Mouse (Mus musculus) neural tube, embryonic 14.5 days (tissue): Measurements from ENCODE around the gene Rundc3b. TPM values are rescaled to one million over a fixed set of nuclear protein-coding genes. Genes with fewer than 3 reads are reported as not detected.

Experiments
- ATAC-seq: fragments of 200-750 bp; cut with Nextera tagmentation; 2 replicates; pipeline ENCODE4 v1.8.0; 2017; ENCODE audit warnings: low read depth, mild to moderate bottlenecking, moderate TSS enrichment, moderate library complexity
- H3K27ac ChIP-seq: fragments of 300-500 bp; sonication (generic); 2 replicates; pipeline ENCODE4 v1.5.1; 2014; ENCODE audit warnings: low read depth, mild to moderate bottlenecking, control low read depth, low read length, moderate library complexity, mixed read lengths
- H3K27me3 ChIP-seq: fragments of 300-500 bp; sonication (generic); 2 replicates; pipeline ENCODE4 v1.6.1; 2014; ENCODE audit warnings: low read length; ENCODE audit not compliant: control insufficient read depth, insufficient read depth
- H3K36me3 ChIP-seq: fragments of 300-500 bp; sonication (generic); 2 replicates; pipeline ENCODE4 v1.6.1; 2014; ENCODE audit warnings: low read length, mixed read lengths; ENCODE audit not compliant: control insufficient read depth, insufficient read depth
- H3K4me1 ChIP-seq: fragments of 300-500 bp; sonication (generic); 2 replicates; pipeline ENCODE4 v1.6.1; 2014; ENCODE audit warnings: low read length; ENCODE audit not compliant: control insufficient read depth, insufficient read depth
- H3K4me2 ChIP-seq: fragments of 300-500 bp; sonication (generic); 2 replicates; pipeline ENCODE4 v1.6.1; 2014; ENCODE audit warnings: mild to moderate bottlenecking, low read depth, low read length, control low read depth
- H3K4me3 ChIP-seq: fragments of 300-500 bp; sonication (generic); 2 replicates; pipeline ENCODE4 v1.5.1; 2014; ENCODE audit warnings: low read depth, low read length, control low read depth, mixed read lengths
- H3K9ac ChIP-seq: fragments of 300-500 bp; sonication (generic); replicated peaks from 2 replicates; pipeline ENCODE4 v1.6.1; 2014; ENCODE audit warnings: low read depth, mild to moderate bottlenecking, control low read depth, low read length, mixed read lengths
- H3K9me3 ChIP-seq: fragments of 300-500 bp; sonication (generic); 2 replicates; pipeline ENCODE4 v1.6.1; 2016; ENCODE audit warnings: low read length; ENCODE audit not compliant: control insufficient read depth
- WGBS: fragments of 180-500 bp; shearing (Covaris S2); extraction: QIAGEN DNeasy Blood & Tissue Kit; methylation state at CpG from one replicate; pipeline ENCODE4 v1.1.7; 2014; 5-methylcytosine and 5-hydroxymethylcytosine counted together
- polyA plus RNA-seq: library from polyadenylated mRNA; unstranded; fragments of >200 nt; fragmentation: Nextera tagmentation; extraction: Ambion mirVana; gene quantifications from 2 replicates; pipeline ENCODE4 v1.2.1, GENCODE M21; 2014

The Rundc3b gene
- polyA plus RNA-seq, 1 experiment from 2014 or later = 64.0 TPM

- H3K9me3 ChIP-seq = no peaks in the 10 kb centered on the region
- no peak for ATAC-seq
- no peak overlapping the region for H3K4me2 ChIP-seq
- no peaks in the 10 kb centered on the region for H3K4me1 ChIP-seq
- no peaks in the 10 kb centered on the region for H3K36me3 ChIP-seq
- H3K4me3 ChIP-seq = no peak overlapping the region
- H3K27me3 ChIP-seq = no peaks in the 10 kb centered on the region
- H3K9ac ChIP-seq = no peak overlapping the region
- 84% methylated on average over 4 of the region's 4 CpGs for WGBS
- H3K27ac ChIP-seq = no peak overlapping the region
These were observed 25.5 kb upstream of the Rundc3b start for GRCm38 (mm10) chr5:8648300-8648699.

GRCm38 (mm10) chr5:8634489-8634975 lies 11.8 kb upstream of the Rundc3b start:
- H3K4me2 ChIP-seq = no peak overlapping the region
- ATAC-seq = no peak

GRCm38 (mm10) chr5:8632901-8633300 lies 10.1 kb upstream of the Rundc3b start:
- Histone ChIP-seq H3K9me3 (no peaks in the 10 kb centered on the region), H3K4me2 (no peak overlapping the region), H3K27me3 (no peaks in the 10 kb centered on the region), H3K9ac (no peak overlapping the region), H3K4me3 (no peak overlapping the region), H3K4me1 (no peaks in the 10 kb centered on the region), H3K36me3 (no peaks in the 10 kb centered on the region), H3K27ac (no peak overlapping the region)
- no peak for ATAC-seq
- 85% methylated on average over 3 of the region's 3 CpGs for WGBS

More at GRCm38 (mm10) chr5:8634489-8634975, 11.8 kb upstream of the Rundc3b start:
- Histone ChIP-seq H3K9ac (no peak overlapping the region), H3K27ac (no peak overlapping the region), H3K36me3 (no peaks in the 10 kb centered on the region), H3K9me3 (no peaks in the 10 kb centered on the region), H3K4me3 (no peak overlapping the region), H3K27me3 (no peaks in the 10 kb centered on the region), H3K4me1 (no peaks in the 10 kb centered on the region)

GRCm38 (mm10) chr5:8622071-8622595 lies 619 bp downstream of the Rundc3b start:
- Histone ChIP-seq H3K27me3 (no peaks in the 10 kb centered on the region), H3K4me3 (peak overlapping the region; percentile 97), H3K9me3 (no peaks in the 10 kb centered on the region), H3K9ac (peak overlapping the region; percentile 97), H3K36me3 (no peaks in the 10 kb centered on the region), H3K4me2 (peak overlapping the region; percentile 60), H3K27ac (peak overlapping the region; percentile 94), H3K4me1 (no peaks in the 10 kb centered on the region)
- ATAC-seq = peak; percentile 82
- under 1% methylated on average over 44 of the region's 49 CpGs for WGBS

- H3K27me3 ChIP-seq = no peaks in the 10 kb centered on the region
- H3K9me3 ChIP-seq = no peaks in the 10 kb centered on the region
- no peaks in the 10 kb centered on the region for H3K4me1 ChIP-seq
- 13% methylated on average over 3 of the region's 3 CpGs for WGBS
- no peak overlapping the region for H3K9ac ChIP-seq
- no peak overlapping the region for H3K4me3 ChIP-seq
- no peak for ATAC-seq
- no peaks in the 10 kb centered on the region for H3K36me3 ChIP-seq
- no peak overlapping the region for H3K27ac ChIP-seq
- no peak overlapping the region for H3K4me2 ChIP-seq
These were observed 51.6 kb downstream of the Rundc3b start for GRCm38 (mm10) chr5:8571118-8571517.

- ATAC-seq = no peak
These were observed 55.9 kb downstream of the Rundc3b start for GRCm38 (mm10) chr5:8566867-8567266.

GRCm38 (mm10) chr5:8544512-8544911 lies 78.2 kb downstream of the Rundc3b start:
- Histone ChIP-seq H3K4me3 (no peak overlapping the region), H3K9me3 (no peaks in the 10 kb centered on the region), H3K27me3 (no peaks in the 10 kb centered on the region), H3K27ac (no peak overlapping the region), H3K4me1 (no peaks in the 10 kb centered on the region), H3K9ac (no peak overlapping the region), H3K36me3 (no peaks in the 10 kb centered on the region), H3K4me2 (no peak overlapping the region)
- 53% methylated on average over 2 of the region's 5 CpGs for WGBS
- peak; percentile 23; the same call in 1 of the 2 replicates for ATAC-seq

More at GRCm38 (mm10) chr5:8566867-8567266, 55.9 kb downstream of the Rundc3b start:
- WGBS = 51% methylated on average over 3 of the region's 3 CpGs
- H3K4me1 ChIP-seq = no peaks in the 10 kb centered on the region
- no peaks in the 10 kb centered on the region for H3K36me3 ChIP-seq
- H3K4me3 ChIP-seq = no peak overlapping the region
- no peak overlapping the region for H3K4me2 ChIP-seq
- H3K27me3 ChIP-seq = no peaks in the 10 kb centered on the region
- no peaks in the 10 kb centered on the region for H3K9me3 ChIP-seq
- H3K27ac ChIP-seq = no peak overlapping the region
- no peak overlapping the region for H3K9ac ChIP-seq

GRCm38 (mm10) chr5:8542631-8543207 lies 80.0 kb downstream of the Rundc3b start:
- WGBS = 63% methylated on average over 3 of the region's 3 CpGs
- no peaks in the 10 kb centered on the region for H3K4me1 ChIP-seq
- H3K9me3 ChIP-seq = no peaks in the 10 kb centered on the region
- no peak overlapping the region for H3K27ac ChIP-seq
- no peaks in the 10 kb centered on the region for H3K27me3 ChIP-seq
- no peak for ATAC-seq
- no peak overlapping the region for H3K4me3 ChIP-seq
- H3K36me3 ChIP-seq = no peaks in the 10 kb centered on the region
- no peak overlapping the region for H3K4me2 ChIP-seq
- H3K9ac ChIP-seq = no peak overlapping the region

GRCm38 (mm10) chr5:8541120-8542117 lies 81.3 kb downstream of the Rundc3b start:
- no peaks in the 10 kb centered on the region for H3K4me1 ChIP-seq
- no peak overlapping the region for H3K27ac ChIP-seq
- H3K4me2 ChIP-seq = no peak overlapping the region
- H3K9ac ChIP-seq = no peak overlapping the region
- 71% methylated on average over 7 of the region's 7 CpGs for WGBS
- H3K36me3 ChIP-seq = no peaks in the 10 kb centered on the region
- no peak overlapping the region for H3K4me3 ChIP-seq
- H3K9me3 ChIP-seq = no peaks in the 10 kb centered on the region
- no peak for ATAC-seq
- no peaks in the 10 kb centered on the region for H3K27me3 ChIP-seq
